Mouse (Mus musculus): ENCODE data around the gene Kat7. TPM values are rescaled to one million over a fixed set of nuclear protein-coding genes. Genes with fewer than 3 reads are reported as not detected.

Gene Kat7
- total and polyA plus RNA-seq, 2 experiments from 2014 or later: 29.9 to 54.7 TPM

DNA sequence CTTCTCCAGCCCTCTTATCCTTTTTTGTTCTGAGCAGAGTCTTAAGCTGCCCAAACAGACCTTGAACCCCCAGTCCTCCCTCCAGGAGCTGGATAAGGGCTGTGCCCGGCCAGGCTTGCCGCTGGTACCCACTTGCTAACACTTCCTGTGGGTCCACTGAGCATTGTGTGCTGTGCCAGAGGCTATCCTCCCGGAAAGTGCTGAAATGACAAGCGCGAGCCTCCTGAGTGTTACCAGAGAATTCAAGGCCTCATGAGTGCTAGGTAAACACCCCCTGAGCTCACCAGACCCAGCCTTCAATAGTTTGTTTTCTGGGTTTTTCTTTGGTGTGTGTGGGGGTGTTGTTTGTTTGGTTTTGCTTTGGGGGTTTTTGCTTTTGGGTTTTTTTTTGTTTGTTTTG, 82.6 kb downstream of the Kat7 start:
- TF ChIP-seq EP300 (IDR thresholded peaks at IDR 0.05; ENCODE audit: low read depth) (no peak), CTCF (IDR thresholded peaks at IDR 0.05; ENCODE audit: low read depth) (no peak)
- H3K4me3 ChIP-seq (ENCODE audit: low read depth, low read length): no peak overlapping the region
- H3K9ac ChIP-seq (replicated peaks; ENCODE audit: low read depth, low read length): no peak overlapping the region
- peaks cover 11% of the 10 kb centered on the region for H3K4me1 ChIP-seq (ENCODE audit: control insufficient read depth, insufficient read depth)
- H3K9me3 ChIP-seq (replicated peaks; ENCODE audit: control insufficient read depth, low read length): no peaks in the 10 kb centered on the region
- 37% methylated on average over 5 of the region's 5 CpGs for WGBS
- peaks cover 53% of the 10 kb centered on the region for H3K27me3 ChIP-seq (ENCODE audit: control insufficient read depth, insufficient read depth, low read length)
- no peak overlapping the region for H3K27ac ChIP-seq (ENCODE audit: low read depth)
- DNase-seq (ENCODE audit: low spot score): no peak
- H3K36me3 ChIP-seq (replicated peaks; ENCODE audit: control insufficient read depth, insufficient read depth, low read length): no peaks in the 10 kb centered on the region
- H3K4me2 ChIP-seq (ENCODE audit: low read depth, low read length): no peak overlapping the region
- ATAC-seq (ENCODE audit: insufficient read depth, low read depth): no peak

- H3K4me1 ChIP-seq (ENCODE audit: control insufficient read depth, insufficient read depth): peaks cover 6% of the 10 kb centered on the region; the same call in 1 of the 2 replicates
- H3K27ac ChIP-seq (ENCODE audit: low read depth): no peak overlapping the region
- no peak overlapping the region for H3K4me3 ChIP-seq (ENCODE audit: low read depth, low read length)
- no peak for TF ChIP-seq EP300 (IDR thresholded peaks at IDR 0.05; ENCODE audit: low read depth)
- no peak for TF ChIP-seq CTCF (IDR thresholded peaks at IDR 0.05; ENCODE audit: low read depth)
- H3K27me3 ChIP-seq (ENCODE audit: control insufficient read depth, insufficient read depth, low read length): peaks cover 61% of the 10 kb centered on the region
- no peak overlapping the region for H3K9ac ChIP-seq (replicated peaks; ENCODE audit: low read depth, low read length)
- ATAC-seq (ENCODE audit: insufficient read depth, low read depth) (no peak), DNase-seq (ENCODE audit: low spot score) (no peak)
- 22% methylated on average over 7 of the region's 7 CpGs for WGBS
- H3K36me3 ChIP-seq (replicated peaks; ENCODE audit: control insufficient read depth, insufficient read depth, low read length): no peaks in the 10 kb centered on the region
- no peak overlapping the region for H3K4me2 ChIP-seq (ENCODE audit: low read depth, low read length)
- no peaks in the 10 kb centered on the region for H3K9me3 ChIP-seq (replicated peaks; ENCODE audit: control insufficient read depth, low read length)
Measured at GRCm38 (mm10) chr11:95225448-95225847, 84.6 kb downstream of the Kat7 start.

Other genes with a start within 250 kb of the Kat7 start
- gene Itga3, start 233.4 kb downstream of the Kat7 start, total RNA-seq (2014; rRNA removed; ENCODE audit: low replicate concordance): 12.2 and 47.8 TPM in 2 replicates
- 6.6 and 7.2 TPM in 2 replicates for gene Itga3, start 233.4 kb downstream of the Kat7 start, polyA plus RNA-seq (2015; fragmentation: Nextera tagmentation; extraction: Ambion mirVana)
- gene Dlx3, start 190.1 kb downstream of the Kat7 start, total RNA-seq (2014; rRNA removed; ENCODE audit: low replicate concordance): not detected in 2 replicates
- gene Dlx3, start 190.1 kb downstream of the Kat7 start, polyA plus RNA-seq (2015; fragmentation: Nextera tagmentation; extraction: Ambion mirVana): not detected in 2 replicates
- gene Dlx4, start 164.0 kb downstream of the Kat7 start, total RNA-seq (2014; rRNA removed; ENCODE audit: low replicate concordance): 0.31 TPM in 1 of 2 replicates, not detected in the other
- gene Dlx4, start 164.0 kb downstream of the Kat7 start, polyA plus RNA-seq (2015; fragmentation: Nextera tagmentation; extraction: Ambion mirVana): 0.05 and 0.11 TPM in 2 replicates
- gene Tac4, start 48.7 kb downstream of the Kat7 start, total RNA-seq (2014; rRNA removed; ENCODE audit: low replicate concordance): not detected in 2 replicates
- gene Tac4, start 48.7 kb downstream of the Kat7 start, polyA plus RNA-seq (2015; fragmentation: Nextera tagmentation; extraction: Ambion mirVana): not detected in 2 replicates
- 5.0 and 5.6 TPM in 2 replicates for gene Fam117a, start 26.8 kb upstream of the Kat7 start, total RNA-seq (2014; rRNA removed; ENCODE audit: low replicate concordance)
- 3.6 and 3.9 TPM in 2 replicates for gene Fam117a, start 26.8 kb upstream of the Kat7 start, polyA plus RNA-seq (2015; fragmentation: Nextera tagmentation; extraction: Ambion mirVana)
- 35.2 and 71.6 TPM in 2 replicates for gene Slc35b1, start 74.4 kb upstream of the Kat7 start, total RNA-seq (2014; rRNA removed; ENCODE audit: low replicate concordance)
- 70.3 TPM in 2 replicates for gene Slc35b1, start 74.4 kb upstream of the Kat7 start, polyA plus RNA-seq (2015; fragmentation: Nextera tagmentation; extraction: Ambion mirVana)
- gene Spop, start 103.8 kb upstream of the Kat7 start, total RNA-seq (2014; rRNA removed; ENCODE audit: low replicate concordance): 34.5 and 38.0 TPM in 2 replicates
- gene Spop, start 103.8 kb upstream of the Kat7 start, polyA plus RNA-seq (2015; fragmentation: Nextera tagmentation; extraction: Ambion mirVana): 129 and 142 TPM in 2 replicates
- not detected in 2 replicates for gene Nxph3, start 204.3 kb upstream of the Kat7 start, total RNA-seq (2014; rRNA removed; ENCODE audit: low replicate concordance)
- gene Nxph3, start 204.3 kb upstream of the Kat7 start, polyA plus RNA-seq (2015; fragmentation: Nextera tagmentation; extraction: Ambion mirVana): 0.08 and 0.14 TPM in 2 replicates